Mouse (Mus musculus): ENCODE measurements at regions not wholly inside any gene's neighbourhood (a gene's known extent, or its start where the extent isn't known, plus 50 kb on each side); places are given as distances from the start of the nearest gene placed in this dataset.

DNA sequence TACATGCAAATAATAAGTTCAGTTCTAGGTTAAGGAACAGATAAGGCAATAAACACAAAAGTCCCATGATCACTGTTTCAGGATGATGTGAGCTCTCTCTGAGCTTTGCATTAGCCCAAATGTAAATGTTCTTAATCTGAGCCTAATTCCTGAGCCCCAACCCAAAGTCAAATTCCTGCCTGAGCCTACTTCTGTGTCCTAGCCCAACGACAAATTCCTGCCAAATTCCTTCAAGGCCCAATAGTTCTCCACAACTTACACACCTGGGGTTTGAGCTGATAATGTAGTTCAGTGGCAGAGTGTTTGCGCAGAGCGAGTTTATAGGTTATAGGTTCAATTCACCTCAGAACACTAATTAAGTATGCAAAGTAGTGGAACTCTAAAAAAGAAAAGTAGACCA, 64.1 kb upstream of the Nap1l1 start:
- no peak for TF ChIP-seq ZC3H11A (IDR thresholded peaks at IDR 0.05; ENCODE audit: low read depth, low read length)
- TF ChIP-seq POLR2A (IDR thresholded peaks at IDR 0.05; ENCODE audit: control insufficient read depth in 1 of 2, insufficient read depth in 1 of 2, low read depth in 1 of 2, low read length in 2 of 2, poor library complexity in 1 of 2): no peak
- no peak for TF ChIP-seq CTCF (IDR thresholded peaks at IDR 0.05 in 2 of 3, conservative IDR thresholded peaks at IDR 0.05 in 1 of 3; ENCODE audit: control insufficient read depth in 1 of 3, insufficient read depth in 1 of 3, low read depth in 2 of 3, low read length in 3 of 3, poor library complexity in 1 of 3, severe bottlenecking in 1 of 3)
- TF ChIP-seq HCFC1 (IDR thresholded peaks at IDR 0.05; ENCODE audit: low read depth, low read length): no peak
- no peak for TF ChIP-seq NELFE (IDR thresholded peaks at IDR 0.05; ENCODE audit: low read depth, low read length)
- no peak for TF ChIP-seq SMC3 (IDR thresholded peaks at IDR 0.05; ENCODE audit: low read depth, low read length)
- no peak for TF ChIP-seq CHD2 (IDR thresholded peaks at IDR 0.05; ENCODE audit: low read length)
- TF ChIP-seq NRF1 (IDR thresholded peaks at IDR 0.05; ENCODE audit: insufficient read depth, low read depth, low read length, poor library complexity, severe bottlenecking): no peak
- TF ChIP-seq MAZ (IDR thresholded peaks at IDR 0.05; ENCODE audit: low read depth, low read length): no peak
- TF ChIP-seq ZKSCAN1 (IDR thresholded peaks at IDR 0.05; ENCODE audit: low read depth, low read length): no peak
- no peak for TF ChIP-seq POLR2AphosphoS5 (IDR thresholded peaks at IDR 0.05; ENCODE audit: borderline replicate concordance, low read depth, low read length)
- no peak for TF ChIP-seq MAFK (IDR thresholded peaks at IDR 0.05; ENCODE audit: borderline replicate concordance, low read depth, low read length)
